Mouse (Mus musculus): ENCODE results near the gene Sav1. TPM values are rescaled to one million over a fixed set of nuclear protein-coding genes. Genes with fewer than 3 reads are reported as not detected.

Sav1 gene
- polyA plus RNA-seq, 1 experiment from 2014 or later = 2.7 TPM

DNA sequence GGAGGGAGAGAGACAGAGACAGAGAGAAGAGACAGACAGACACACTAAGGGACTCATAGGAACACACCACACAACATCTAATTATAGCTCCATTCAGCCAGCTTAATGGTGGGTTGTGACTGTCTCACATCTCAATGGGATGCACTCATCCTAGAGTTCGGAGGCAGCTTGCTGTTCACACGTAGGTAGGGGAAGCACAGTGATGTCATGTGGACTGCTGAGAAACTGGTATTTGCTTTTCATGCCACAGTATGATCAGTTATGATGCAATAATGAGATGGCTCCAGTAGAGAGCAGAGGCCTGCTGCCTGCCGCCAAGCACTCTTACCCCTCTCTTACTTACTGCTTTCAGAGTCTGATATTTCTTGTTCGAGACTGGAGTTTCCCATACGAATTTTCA lies 40.9 kb downstream of the Sav1 start:
- Histone ChIP-seq H3K9me3 (no peaks in the 10 kb centered on the region), H3K27ac (no peak overlapping the region), H3K4me3 (no peak overlapping the region), H3K27me3 (no peaks in the 10 kb centered on the region), H3K4me1 (replicated peaks) (no peaks in the 10 kb centered on the region), H3K4me2 (no peak overlapping the region), H3K9ac (no peak overlapping the region), H3K36me3 (peaks cover 55% of the 10 kb centered on the region)
- ATAC-seq (ENCODE audit: low FRiP score) = no peak
- 89% methylated on average over 5 of the region's 5 CpGs for WGBS

- Histone ChIP-seq H3K4me3 (no peak overlapping the region), H3K27ac (no peak overlapping the region), H3K27me3 (no peaks in the 10 kb centered on the region), H3K4me1 (replicated peaks) (no peaks in the 10 kb centered on the region), H3K36me3 (peaks cover 56% of the 10 kb centered on the region), H3K9me3 (no peaks in the 10 kb centered on the region), H3K9ac (no peak overlapping the region), H3K4me2 (no peak overlapping the region)
- WGBS = 62% methylated on average over 1 of the region's 1 CpGs
- ATAC-seq (ENCODE audit: low FRiP score) = no peak
Measured at GRCm38 (mm10) chr12:69941655-69942329, 45.0 kb downstream of the Sav1 start.

DNA sequence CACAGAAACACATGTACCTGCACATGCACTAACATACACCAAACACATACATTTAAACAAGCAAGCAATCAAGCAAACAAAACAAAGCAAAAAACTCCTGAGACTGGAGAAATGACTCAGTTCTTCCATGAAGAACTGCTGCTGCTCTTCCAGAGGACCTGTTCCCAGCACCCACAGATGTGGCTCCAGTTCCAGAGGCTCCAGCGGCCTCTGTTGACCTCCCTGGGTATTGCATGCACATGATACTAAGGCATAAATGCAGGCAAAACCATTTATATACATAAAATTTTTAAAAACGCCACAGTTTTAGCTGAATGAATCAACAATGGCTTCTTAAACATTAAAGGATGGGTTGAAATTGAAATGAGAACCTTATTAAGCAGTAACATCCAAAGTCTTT lies 47.5 kb downstream of the Sav1 start:
- no peak overlapping the region for H3K9ac ChIP-seq
- H3K9me3 ChIP-seq = no peaks in the 10 kb centered on the region
- H3K4me2 ChIP-seq = no peak overlapping the region
- no peak overlapping the region for H3K27ac ChIP-seq
- H3K36me3 ChIP-seq = peaks cover 64% of the 10 kb centered on the region
- H3K27me3 ChIP-seq = no peaks in the 10 kb centered on the region
- ATAC-seq (ENCODE audit: low FRiP score) = no peak
- no peaks in the 10 kb centered on the region for H3K4me1 ChIP-seq (replicated peaks)
- no peak overlapping the region for H3K4me3 ChIP-seq
- 63% methylated on average over 2 of the region's 2 CpGs for WGBS

DNA sequence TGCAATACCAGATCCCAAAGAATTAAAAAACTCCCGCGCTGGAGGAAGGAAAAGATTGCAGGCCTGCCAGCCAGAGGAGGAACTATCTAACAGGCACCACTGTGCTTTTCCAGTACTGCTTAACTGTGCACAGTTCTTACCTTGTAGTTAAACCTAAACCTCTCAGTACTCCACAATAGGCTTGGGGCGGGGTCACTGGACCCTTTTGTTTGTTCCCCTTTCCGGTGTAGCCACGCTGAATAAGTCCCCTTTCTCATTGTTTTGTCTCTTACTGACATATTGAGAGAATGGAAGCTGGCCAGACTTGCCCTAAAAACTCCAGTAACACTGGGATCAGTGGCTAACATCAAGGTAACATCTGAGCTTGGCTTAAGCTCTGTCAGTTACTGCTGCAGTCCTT lies 49.1 kb downstream of the Sav1 start:
- Histone ChIP-seq H3K27me3 (no peaks in the 10 kb centered on the region), H3K9ac (no peak overlapping the region), H3K4me1 (replicated peaks) (no peaks in the 10 kb centered on the region), H3K36me3 (peaks cover 70% of the 10 kb centered on the region), H3K4me2 (no peak overlapping the region), H3K27ac (no peak overlapping the region), H3K9me3 (no peaks in the 10 kb centered on the region), H3K4me3 (no peak overlapping the region)
- 53% methylated on average over 5 of the region's 5 CpGs for WGBS
- no peak for ATAC-seq (ENCODE audit: low FRiP score)

GRCm38 (mm10) chr12:69926716-69927115 lies 60.1 kb downstream of the Sav1 start:
- Histone ChIP-seq H3K9ac (no peak overlapping the region), H3K27me3 (no peaks in the 10 kb centered on the region), H3K4me2 (no peak overlapping the region), H3K9me3 (no peaks in the 10 kb centered on the region), H3K4me3 (no peak overlapping the region), H3K4me1 (replicated peaks) (no peaks in the 10 kb centered on the region), H3K36me3 (peaks cover 35% of the 10 kb centered on the region), H3K27ac (no peak overlapping the region)
- no peak for ATAC-seq (ENCODE audit: low FRiP score)
- 56% methylated on average over 7 of the region's 7 CpGs for WGBS

- Histone ChIP-seq H3K36me3 (peaks cover 23% of the 10 kb centered on the region), H3K27ac (no peak overlapping the region), H3K27me3 (no peaks in the 10 kb centered on the region), H3K9ac (no peak overlapping the region), H3K4me3 (no peak overlapping the region), H3K4me1 (replicated peaks) (no peaks in the 10 kb centered on the region), H3K4me2 (no peak overlapping the region), H3K9me3 (no peaks in the 10 kb centered on the region)
- no peak for ATAC-seq (ENCODE audit: low FRiP score)
- 16% methylated on average over 5 of the region's 5 CpGs for WGBS
Measured at GRCm38 (mm10) chr12:69924012-69924411, 62.8 kb downstream of the Sav1 start.

DNA sequence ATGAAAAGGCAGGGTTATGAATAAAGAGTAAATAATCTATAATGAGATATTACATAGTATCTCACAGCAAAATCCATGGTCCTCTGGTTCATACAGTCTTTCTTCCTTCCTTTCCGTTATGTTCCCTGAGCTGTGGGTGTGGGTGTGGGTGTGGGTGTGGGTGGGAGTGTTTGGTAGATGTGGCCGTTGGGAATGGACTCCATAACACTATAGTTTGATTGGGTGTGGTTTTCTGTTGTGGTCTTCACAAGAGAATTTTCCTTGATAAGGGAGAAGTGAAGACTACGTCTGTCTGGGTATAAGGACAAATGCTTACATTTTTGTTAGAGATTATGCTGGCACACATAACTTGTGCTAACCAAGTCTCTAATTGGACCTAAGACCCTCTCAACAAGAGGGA lies 63.2 kb downstream of the Sav1 start:
- H3K4me2 ChIP-seq = no peak overlapping the region
- no peak for ATAC-seq (ENCODE audit: low FRiP score)

DNA sequence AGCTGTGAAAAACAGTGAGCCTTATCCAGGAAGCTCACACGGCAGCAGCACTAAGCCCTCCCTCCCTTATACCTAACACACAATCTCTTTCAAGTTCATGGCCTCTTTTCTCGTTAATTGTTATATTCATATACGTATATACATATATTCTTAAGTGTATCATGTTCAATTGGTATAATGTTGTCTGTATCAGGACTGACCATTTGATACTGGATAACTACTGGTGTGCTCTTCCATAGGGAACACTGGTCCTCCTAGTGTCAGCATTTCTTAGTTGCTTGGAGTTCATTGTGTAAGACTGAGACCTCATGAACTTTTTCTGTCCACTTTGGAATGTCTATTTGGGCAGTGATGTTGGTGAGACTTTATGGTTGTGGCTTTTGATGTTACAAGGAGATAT lies 63.7 kb downstream of the Sav1 start:
- 86% methylated on average over 3 of the region's 3 CpGs for WGBS
- no peak overlapping the region for H3K4me2 ChIP-seq
- no peak overlapping the region for H3K4me3 ChIP-seq
- ATAC-seq (ENCODE audit: low FRiP score) = no peak
- H3K4me1 ChIP-seq (replicated peaks) = no peaks in the 10 kb centered on the region
- no peaks in the 10 kb centered on the region for H3K9me3 ChIP-seq
- peaks cover 20% of the 10 kb centered on the region for H3K36me3 ChIP-seq
- no peaks in the 10 kb centered on the region for H3K27me3 ChIP-seq
- H3K27ac ChIP-seq = no peak overlapping the region
- H3K9ac ChIP-seq = no peak overlapping the region

More for the DNA sequence above, 63.2 kb downstream of the Sav1 start:
- WGBS = 69% methylated on average over 3 of the region's 3 CpGs
- Histone ChIP-seq H3K9ac (no peak overlapping the region), H3K27ac (no peak overlapping the region), H3K36me3 (peaks cover 21% of the 10 kb centered on the region), H3K4me3 (no peak overlapping the region), H3K4me1 (replicated peaks) (no peaks in the 10 kb centered on the region), H3K27me3 (no peaks in the 10 kb centered on the region), H3K9me3 (no peaks in the 10 kb centered on the region)

- no peak overlapping the region for H3K4me2 ChIP-seq
- no peak overlapping the region for H3K4me3 ChIP-seq
- H3K9ac ChIP-seq = no peak overlapping the region
- no peak overlapping the region for H3K27ac ChIP-seq
- no peak for ATAC-seq (ENCODE audit: low FRiP score)
- WGBS = 62% methylated on average over 1 of the region's 1 CpGs
- H3K36me3 ChIP-seq = peaks cover 12% of the 10 kb centered on the region
- no peaks in the 10 kb centered on the region for H3K27me3 ChIP-seq
- H3K9me3 ChIP-seq = no peaks in the 10 kb centered on the region
- H3K4me1 ChIP-seq (replicated peaks) = no peaks in the 10 kb centered on the region
Measured at GRCm38 (mm10) chr12:69922099-69922498, 64.7 kb downstream of the Sav1 start.

- 94% methylated on average over 2 of the region's 2 CpGs for WGBS
- no peak overlapping the region for H3K4me2 ChIP-seq
- no peaks in the 10 kb centered on the region for H3K27me3 ChIP-seq
- H3K9ac ChIP-seq = no peak overlapping the region
- H3K36me3 ChIP-seq = no peaks in the 10 kb centered on the region
- H3K4me1 ChIP-seq (replicated peaks) = no peaks in the 10 kb centered on the region
- ATAC-seq (ENCODE audit: low FRiP score) = no peak
- no peak overlapping the region for H3K4me3 ChIP-seq
- H3K27ac ChIP-seq = no peak overlapping the region
- no peaks in the 10 kb centered on the region for H3K9me3 ChIP-seq
Measured at GRCm38 (mm10) chr12:69917870-69918269, 68.9 kb downstream of the Sav1 start.

Other genes with a start within 250 kb of the Sav1 start
- gene Cdkl1, start 195.7 kb downstream of the Sav1 start, polyA plus RNA-seq (2015; fragmentation: Nextera tagmentation; extraction: Ambion mirVana) = 4.2 and 4.6 TPM in 2 replicates
- 126 and 131 TPM in 2 replicates for gene Atl1, start 94.4 kb downstream of the Sav1 start, polyA plus RNA-seq (2015; fragmentation: Nextera tagmentation; extraction: Ambion mirVana)
- gene Map4k5, start 93.8 kb downstream of the Sav1 start, polyA plus RNA-seq (2015; fragmentation: Nextera tagmentation; extraction: Ambion mirVana) = 30.7 and 30.9 TPM in 2 replicates
- gene Nin, start 126.7 kb upstream of the Sav1 start, polyA plus RNA-seq (2015; fragmentation: Nextera tagmentation; extraction: Ambion mirVana) = 13.3 and 13.4 TPM in 2 replicates
- 0.12 TPM in 1 of 2 replicates, not detected in the other for gene Abhd12b, start 167.1 kb upstream of the Sav1 start, polyA plus RNA-seq (2015; fragmentation: Nextera tagmentation; extraction: Ambion mirVana)
- gene Pygl, start 244.5 kb upstream of the Sav1 start, polyA plus RNA-seq (2015; fragmentation: Nextera tagmentation; extraction: Ambion mirVana) = 6.6 and 8.6 TPM in 2 replicates

Measured in hindbrain, embryonic 13.5 days (tissue).